Mouse (Mus musculus): ENCODE data around the gene Gm4340. TPM values are rescaled to one million over a fixed set of nuclear protein-coding genes. Genes with fewer than 3 reads are reported as not detected.

Gm4340 gene
- total and polyA plus RNA-seq, 2 experiments from 2014 or later, result not detected

DNA sequence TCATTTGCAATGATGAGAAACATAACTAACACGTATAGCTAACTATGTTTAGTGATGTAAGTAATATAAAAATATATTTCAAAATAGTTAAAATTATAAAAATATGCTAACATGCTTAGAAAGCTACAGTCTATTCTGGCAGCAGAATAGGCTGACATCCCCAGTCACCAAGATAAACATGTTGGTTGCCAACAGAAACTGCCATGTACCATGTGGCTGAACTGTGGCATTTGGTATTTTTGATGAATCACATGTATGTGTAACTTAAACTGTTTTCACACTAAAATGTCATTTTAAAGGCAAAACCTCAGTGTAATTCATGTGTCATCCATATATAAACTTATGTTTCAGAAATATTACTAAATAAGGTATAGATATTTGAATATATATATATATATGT lies 15.8 kb downstream of the Gm4340 start:
- ATAC-seq (ENCODE audit: insufficient read depth, low read depth) (no peak), DNase-seq (ENCODE audit: low spot score) (no peak)
- H3K9ac ChIP-seq (replicated peaks; ENCODE audit: low read depth, low read length), result no peak overlapping the region
- H3K27me3 ChIP-seq (ENCODE audit: control insufficient read depth, insufficient read depth, low read length), result no peaks in the 10 kb centered on the region
- H3K27ac ChIP-seq (ENCODE audit: low read depth), result no peak overlapping the region
- WGBS, result 83% methylated on average over 1 of the region's 1 CpGs
- no peak overlapping the region for H3K4me3 ChIP-seq (ENCODE audit: low read depth, low read length)
- H3K4me2 ChIP-seq (ENCODE audit: low read depth, low read length), result no peak overlapping the region
- H3K9me3 ChIP-seq (replicated peaks; ENCODE audit: control insufficient read depth, low read length), result no peaks in the 10 kb centered on the region
- H3K4me1 ChIP-seq (ENCODE audit: control insufficient read depth, insufficient read depth), result no peaks in the 10 kb centered on the region
- no peaks in the 10 kb centered on the region for H3K36me3 ChIP-seq (replicated peaks; ENCODE audit: control insufficient read depth, insufficient read depth, low read length)
- TF ChIP-seq EP300 (IDR thresholded peaks at IDR 0.05; ENCODE audit: low read depth) (no peak), CTCF (IDR thresholded peaks at IDR 0.05; ENCODE audit: low read depth) (no peak)

DNA sequence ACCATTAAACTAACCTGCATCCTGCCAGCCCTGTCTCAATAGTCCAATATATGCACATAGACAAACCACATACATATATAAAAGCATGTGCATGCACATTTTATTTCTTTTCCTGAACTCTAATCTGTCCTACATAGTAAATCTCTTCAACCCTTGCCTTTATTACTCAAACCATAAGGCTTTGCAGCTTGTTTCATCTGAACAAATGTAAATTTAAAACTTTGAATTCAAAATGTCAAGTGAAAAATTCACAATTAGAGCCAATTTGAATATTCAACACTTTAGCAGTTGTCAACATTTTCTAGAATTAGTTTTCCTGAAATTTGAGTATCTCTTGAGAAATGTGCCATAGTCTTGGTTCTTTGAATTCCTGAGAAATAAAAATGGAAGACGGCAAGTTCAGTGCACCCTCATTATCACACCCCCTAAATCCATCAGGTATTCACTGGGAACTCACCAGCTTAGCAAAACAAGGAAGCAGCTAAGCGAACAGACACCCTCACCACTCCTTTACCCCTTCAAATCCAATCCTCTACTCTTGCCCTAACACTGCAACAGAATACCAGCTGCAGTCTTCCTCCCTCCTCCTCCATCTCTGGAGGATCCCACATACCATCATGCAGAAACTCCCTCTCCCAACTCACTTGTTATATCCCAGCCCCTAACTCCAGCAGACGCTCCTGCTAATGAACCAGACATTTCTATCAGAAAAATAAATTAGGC lies 16.6 kb downstream of the Gm4340 start:
- ATAC-seq (ENCODE audit: insufficient read depth, low read depth) (no peak), DNase-seq (ENCODE audit: low spot score) (no peak)
- Histone ChIP-seq H3K9ac (replicated peaks; ENCODE audit: low read depth, low read length) (no peak overlapping the region), H3K27me3 (ENCODE audit: control insufficient read depth, insufficient read depth, low read length) (no peaks in the 10 kb centered on the region), H3K4me1 (ENCODE audit: control insufficient read depth, insufficient read depth) (no peaks in the 10 kb centered on the region), H3K9me3 (replicated peaks; ENCODE audit: control insufficient read depth, low read length) (no peaks in the 10 kb centered on the region), H3K36me3 (replicated peaks; ENCODE audit: control insufficient read depth, insufficient read depth, low read length) (no peaks in the 10 kb centered on the region), H3K4me3 (ENCODE audit: low read depth, low read length) (no peak overlapping the region), H3K27ac (ENCODE audit: low read depth) (no peak overlapping the region), H3K4me2 (ENCODE audit: low read depth, low read length) (no peak overlapping the region)
- WGBS, result 57% methylated on average over 3 of the region's 3 CpGs
- no peak for TF ChIP-seq EP300 (IDR thresholded peaks at IDR 0.05; ENCODE audit: low read depth)
- TF ChIP-seq CTCF (IDR thresholded peaks at IDR 0.05; ENCODE audit: low read depth), result no peak

DNA sequence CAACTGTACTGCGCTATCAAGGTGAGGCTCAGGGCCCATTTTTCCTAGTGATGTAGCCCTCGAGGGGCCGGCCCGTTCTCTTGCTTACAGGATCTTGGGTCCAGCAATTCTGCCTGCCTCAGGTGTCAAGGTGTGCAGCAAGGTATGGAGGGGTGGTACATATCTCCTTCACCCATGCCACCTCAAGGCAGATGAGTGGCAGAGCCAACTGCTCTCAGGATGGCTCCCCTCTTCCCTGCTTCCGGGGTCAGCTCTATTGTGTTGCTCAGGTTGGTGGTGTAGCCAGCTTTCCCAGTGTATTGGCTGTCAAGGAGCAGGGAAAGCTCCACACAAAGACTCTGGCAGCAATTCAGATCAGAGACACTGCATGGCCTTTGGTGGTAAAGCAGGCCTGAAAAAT lies 20.7 kb downstream of the Gm4340 start:
- Histone ChIP-seq H3K4me1 (ENCODE audit: control insufficient read depth, insufficient read depth) (no peaks in the 10 kb centered on the region), H3K27ac (ENCODE audit: low read depth) (no peak overlapping the region), H3K9ac (replicated peaks; ENCODE audit: low read depth, low read length) (no peak overlapping the region), H3K9me3 (replicated peaks; ENCODE audit: control insufficient read depth, low read length) (no peaks in the 10 kb centered on the region), H3K4me2 (ENCODE audit: low read depth, low read length) (no peak overlapping the region), H3K36me3 (replicated peaks; ENCODE audit: control insufficient read depth, insufficient read depth, low read length) (no peaks in the 10 kb centered on the region), H3K4me3 (ENCODE audit: low read depth, low read length) (no peak overlapping the region), H3K27me3 (ENCODE audit: control insufficient read depth, insufficient read depth, low read length) (no peaks in the 10 kb centered on the region)
- 76% methylated on average over 5 of the region's 5 CpGs for WGBS
- DNase-seq (ENCODE audit: low spot score) (no peak), ATAC-seq (ENCODE audit: insufficient read depth, low read depth) (no peak)
- TF ChIP-seq CTCF (IDR thresholded peaks at IDR 0.05; ENCODE audit: low read depth) (no peak), EP300 (IDR thresholded peaks at IDR 0.05; ENCODE audit: low read depth) (no peak)

DNA sequence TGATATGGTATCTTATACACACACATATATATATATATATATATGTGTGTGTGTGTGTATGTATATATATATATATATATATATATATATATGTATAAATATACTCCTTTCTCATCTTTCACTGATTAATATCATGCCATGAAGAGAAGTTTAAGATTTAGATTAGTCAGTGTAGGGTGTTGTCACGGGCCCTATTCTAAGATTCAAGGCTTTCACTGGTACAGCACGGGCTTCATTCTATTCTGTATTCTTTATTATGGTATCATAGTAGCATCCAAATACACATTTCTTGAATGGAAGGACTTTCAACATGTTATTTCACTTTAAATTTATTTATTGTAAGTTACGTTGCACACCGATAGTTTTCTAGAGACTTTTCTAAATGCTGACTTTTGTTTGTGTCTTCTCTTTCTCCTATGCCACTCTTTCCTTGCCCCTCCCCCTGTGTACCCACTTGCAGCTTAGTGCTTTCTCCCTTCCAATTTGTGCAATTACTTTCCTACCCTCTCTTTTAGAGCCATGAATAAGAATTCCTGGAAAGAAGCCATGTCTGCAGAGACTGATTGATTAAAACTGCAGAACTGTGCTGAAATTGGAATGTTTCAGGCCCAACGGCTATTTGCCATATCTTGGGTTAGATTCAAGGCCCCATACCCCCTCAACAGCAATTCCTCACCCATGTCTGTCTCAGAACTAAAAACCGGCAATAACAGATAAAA lies 26.6 kb downstream of the Gm4340 start:
- WGBS, result 70% methylated on average over 6 of the region's 6 CpGs
- Histone ChIP-seq H3K4me1 (ENCODE audit: control insufficient read depth, insufficient read depth) (no peaks in the 10 kb centered on the region), H3K4me2 (ENCODE audit: low read depth, low read length) (no peak overlapping the region), H3K27ac (ENCODE audit: low read depth) (no peak overlapping the region), H3K9me3 (replicated peaks; ENCODE audit: control insufficient read depth, low read length) (0 out of 2 replicates have a peak, but pooled peaks cover 6% of the 10 kb centered on the region), H3K9ac (replicated peaks; ENCODE audit: low read depth, low read length) (no peak overlapping the region), H3K27me3 (ENCODE audit: control insufficient read depth, insufficient read depth, low read length) (no peaks in the 10 kb centered on the region), H3K36me3 (replicated peaks; ENCODE audit: control insufficient read depth, insufficient read depth, low read length) (no peaks in the 10 kb centered on the region), H3K4me3 (ENCODE audit: low read depth, low read length) (no peak overlapping the region)
- no peak for TF ChIP-seq EP300 (IDR thresholded peaks at IDR 0.05; ENCODE audit: low read depth)
- no peak for TF ChIP-seq CTCF (IDR thresholded peaks at IDR 0.05; ENCODE audit: low read depth)
- DNase-seq (ENCODE audit: low spot score) (no peak), ATAC-seq (ENCODE audit: insufficient read depth, low read depth) (no peak)

Other genes starting within 250 kb of the Gm4340 start
- gene Gm21293, start 51.1 kb upstream of the Gm4340 start, total RNA-seq (2014; rRNA removed; ENCODE audit: low replicate concordance), result not detected in 2 replicates
- not detected in 2 replicates for gene Gm21293, start 51.1 kb upstream of the Gm4340 start, polyA plus RNA-seq (2015; fragmentation: Nextera tagmentation; extraction: Ambion mirVana)
- not detected in 2 replicates for gene Gm6763, start 42.5 kb upstream of the Gm4340 start, total RNA-seq (2014; rRNA removed; ENCODE audit: low replicate concordance)
- not detected in 2 replicates for gene Gm6763, start 42.5 kb upstream of the Gm4340 start, polyA plus RNA-seq (2015; fragmentation: Nextera tagmentation; extraction: Ambion mirVana)
- not detected in 2 replicates for gene Gm8764, start 34.0 kb upstream of the Gm4340 start, total RNA-seq (2014; rRNA removed; ENCODE audit: low replicate concordance)
- not detected in 2 replicates for gene Gm8764, start 34.0 kb upstream of the Gm4340 start, polyA plus RNA-seq (2015; fragmentation: Nextera tagmentation; extraction: Ambion mirVana)
- not detected in 2 replicates for gene Gm21304, start 25.5 kb upstream of the Gm4340 start, total RNA-seq (2014; rRNA removed; ENCODE audit: low replicate concordance)
- not detected in 2 replicates for gene Gm21304, start 25.5 kb upstream of the Gm4340 start, polyA plus RNA-seq (2015; fragmentation: Nextera tagmentation; extraction: Ambion mirVana)
- gene Gm21312, start 17.0 kb upstream of the Gm4340 start, total RNA-seq (2014; rRNA removed; ENCODE audit: low replicate concordance), result not detected in 2 replicates
- gene Gm21312, start 17.0 kb upstream of the Gm4340 start, polyA plus RNA-seq (2015; fragmentation: Nextera tagmentation; extraction: Ambion mirVana), result not detected in 2 replicates
- not detected in 2 replicates for gene Gm20765, start 8.5 kb upstream of the Gm4340 start, total RNA-seq (2014; rRNA removed; ENCODE audit: low replicate concordance)
- not detected in 2 replicates for gene Gm20765, start 8.5 kb upstream of the Gm4340 start, polyA plus RNA-seq (2015; fragmentation: Nextera tagmentation; extraction: Ambion mirVana)

Data from heart, postnatal 0 days (tissue).